ENCODE assay signal across 24 mouse cellular contexts in genomic region chr5:21936096-21936495, GRCm38 (mm10).
"Had no signal": no experiment of that assay in that cellular context is flagged by ENCODE, and none has a peak within 500 bp of the region (broad histone marks: within the 10 kb centered on the region; RNA-seq: fewer than 3 reads in every experiment).

No protein-coding gene starts in this region.

- H3K9me3 ChIP-seq: heart, embryonic 10.5 days; heart, embryonic 12.5 days; hindbrain, embryonic 10.5 days; hindbrain, embryonic 12.5 days; limb, embryonic 10.5 days; limb, embryonic 12.5 days; liver, embryonic 13.5 days had no signal

- H3K27me3 ChIP-seq: heart, embryonic 12.5 days; hindbrain, embryonic 12.5 days; limb, embryonic 12.5 days; liver, embryonic 13.5 days had no signal

- H3K9ac ChIP-seq: heart, embryonic 12.5 days; hindbrain, embryonic 12.5 days; hindbrain, embryonic 14.5 days; limb, embryonic 12.5 days; liver, embryonic 13.5 days had no signal

- DNase-seq: gastrocnemius, adult 2 months; gastrocnemius, postnatal 10 days; gastrocnemius, postnatal 25 days; heart, adult 18-20 months; heart, postnatal 10 days; heart, postnatal 4 days; kidney, adult 18-20 months; kidney, adult 8-10 months; kidney, postnatal 10 days; kidney, postnatal 25 days; kidney, postnatal 4 days; layer of hippocampus, adult 9-11 months; liver; liver, embryonic 13.5 days had no signal

- H3K4me2 ChIP-seq: heart, embryonic 12.5 days; hindbrain, embryonic 12.5 days; hindbrain, embryonic 14.5 days; limb, embryonic 12.5 days; liver, embryonic 11.5 days; liver, embryonic 13.5 days had no signal

- H3K4me1 ChIP-seq: heart, embryonic 12.5 days; limb, embryonic 10.5 days; liver, embryonic 13.5 days had no signal

- H3K27ac ChIP-seq: gastrocnemius, adult 2 months; heart, embryonic 10.5 days; hindbrain, embryonic 10.5 days; hindbrain, embryonic 12.5 days; hindbrain, embryonic 14.5 days; left cerebral cortex, adult 2 months; limb, embryonic 10.5 days; limb, embryonic 12.5 days; liver, embryonic 13.5 days had no signal

- H3K36me3 ChIP-seq: heart, embryonic 10.5 days; heart, embryonic 12.5 days; hindbrain, embryonic 10.5 days; hindbrain, embryonic 12.5 days; limb, embryonic 10.5 days; limb, embryonic 12.5 days; liver, embryonic 13.5 days had no signal

- H3K4me3 ChIP-seq: gastrocnemius, adult 2 months; heart, embryonic 10.5 days; heart, embryonic 12.5 days; hindbrain, embryonic 10.5 days; hindbrain, embryonic 12.5 days; left cerebral cortex, adult 2 months; limb, embryonic 10.5 days; limb, embryonic 12.5 days; liver, embryonic 13.5 days had no signal

- ATAC-seq: hindbrain, embryonic 16.5 days had no signal
